Comparison of ENCODE assay signal across 10 mouse cellular contexts in the genomic region with DNA sequence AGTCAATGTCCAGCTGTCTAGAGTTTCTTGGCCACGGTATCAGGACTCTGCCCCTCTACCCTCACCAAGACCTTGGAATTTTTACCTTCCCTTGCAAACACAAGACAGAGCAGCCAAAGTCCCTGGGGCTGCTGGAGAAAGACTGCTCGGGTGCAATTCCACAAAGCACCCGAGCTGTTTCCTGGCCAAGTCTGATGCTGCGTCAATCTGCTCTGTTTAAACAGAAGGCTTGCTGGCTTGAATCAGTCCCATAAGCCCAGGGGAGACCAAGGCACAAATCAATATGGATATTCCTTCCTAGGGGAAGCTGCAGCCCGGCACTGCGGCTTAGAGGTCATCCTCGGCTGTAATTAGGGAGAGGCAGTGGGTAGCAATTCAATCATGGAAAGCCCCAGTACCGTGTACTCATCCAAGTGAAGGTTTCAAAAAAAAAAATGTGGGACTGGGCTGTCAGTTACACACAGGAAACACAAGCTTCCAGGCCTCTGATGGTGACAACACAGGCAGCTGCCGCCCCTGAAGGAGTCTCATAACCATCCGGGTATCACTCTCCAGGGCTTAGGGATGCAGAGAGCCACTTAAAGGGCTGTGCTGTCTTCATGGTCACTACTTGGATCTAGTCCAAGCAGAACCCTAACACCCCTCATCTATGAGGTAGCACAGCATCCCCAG. TPM values are rescaled to one million over a fixed set of nuclear protein-coding genes. Genes with fewer than 3 reads are reported as not detected.
A peak's percentile ranks its signal among the peaks of the same experiment; 100 is the strongest.
DNase-seq lines count a peak whose midpoint lies in the region; ATAC-seq and TF ChIP-seq lines count a peak whose summit lies in the region.
"Had no signal": no experiment of that assay in that cellular context is flagged by ENCODE, and none has a peak within 500 bp of the region (broad histone marks: within the 10 kb centered on the region; RNA-seq: fewer than 3 reads in every experiment).

No protein-coding gene starts in this region.

- no peaks in the 10 kb centered on the region; the same call in 1 of the 2 replicates for H3K4me1 ChIP-seq in embryonic facial prominence, embryonic 14.5 days (ENCODE audit: control insufficient read depth, insufficient read depth, low read length)
- peaks cover 65% of the 10 kb centered on the region for H3K4me1 ChIP-seq in embryonic facial prominence, embryonic 10.5 days
- H3K4me1 ChIP-seq in forebrain, embryonic 16.5 days (replicated peaks; ENCODE audit: control insufficient read depth, insufficient read depth, low read length), result peaks cover 58% of the 10 kb centered on the region
- no peaks in the 10 kb centered on the region for H3K4me1 ChIP-seq in liver, postnatal 0 days (ENCODE audit: insufficient read depth)
- H3K4me1 ChIP-seq in intestine, embryonic 15.5 days (replicated peaks), result 0 out of 2 replicates have a peak, but pooled peaks cover 2% of the 10 kb centered on the region

- peaks cover 14% of the 10 kb centered on the region; the same call in 1 of the 2 replicates for H3K36me3 ChIP-seq in embryonic facial prominence, embryonic 14.5 days (ENCODE audit: control insufficient read depth, insufficient read depth, low read length)
- H3K36me3 ChIP-seq in embryonic facial prominence, embryonic 10.5 days (replicated peaks), result peaks cover 90% of the 10 kb centered on the region
- H3K36me3 ChIP-seq in forebrain, embryonic 16.5 days (ENCODE audit: control insufficient read depth, insufficient read depth), result no peaks in the 10 kb centered on the region
- H3K36me3 ChIP-seq in liver, postnatal 0 days (replicated peaks; ENCODE audit: insufficient read depth, low read length), result no peaks in the 10 kb centered on the region
- H3K36me3 ChIP-seq in intestine, embryonic 15.5 days, result peaks cover 5% of the 10 kb centered on the region; the same call in 1 of the 2 replicates

- H3K9me3 ChIP-seq in embryonic facial prominence, embryonic 14.5 days (ENCODE audit: control insufficient read depth, low read length), result no peaks in the 10 kb centered on the region
- H3K9me3 ChIP-seq in embryonic facial prominence, embryonic 10.5 days, result no peaks in the 10 kb centered on the region
- no peaks in the 10 kb centered on the region for H3K9me3 ChIP-seq in forebrain, embryonic 16.5 days (ENCODE audit: control insufficient read depth, low read length)
- no peaks in the 10 kb centered on the region for H3K9me3 ChIP-seq in liver, postnatal 0 days (ENCODE audit: low read length)
- no peaks in the 10 kb centered on the region for H3K9me3 ChIP-seq in intestine, embryonic 15.5 days
- H3K9me3 ChIP-seq: limb, embryonic 13.5 days had no signal

- H3K27me3 ChIP-seq in embryonic facial prominence, embryonic 14.5 days (replicated peaks; ENCODE audit: control insufficient read depth, insufficient read depth, low read length), result no peaks in the 10 kb centered on the region
- H3K27me3 ChIP-seq in embryonic facial prominence, embryonic 10.5 days (replicated peaks; ENCODE audit: low read depth, poor library complexity, severe bottlenecking), result no peaks in the 10 kb centered on the region
- H3K27me3 ChIP-seq in forebrain, embryonic 16.5 days (replicated peaks; ENCODE audit: control insufficient read depth, insufficient read depth, low read length), result no peaks in the 10 kb centered on the region
- no peaks in the 10 kb centered on the region for H3K27me3 ChIP-seq in liver, postnatal 0 days (ENCODE audit: insufficient read depth, low read length)
- no peaks in the 10 kb centered on the region for H3K27me3 ChIP-seq in intestine, embryonic 15.5 days (replicated peaks)
- H3K27me3 ChIP-seq: limb, embryonic 13.5 days had no signal

- DNase-seq in embryonic facial prominence, embryonic 14.5 days (ENCODE audit: low spot score), result peak; percentile 32
- no peak for DNase-seq in embryonic facial prominence, embryonic 10.5 days (ENCODE audit: low spot score)
- peak; percentile 86 for DNase-seq in brain, embryonic 14.5 days (ENCODE audit: low read depth)
- peak; percentile 47 to 56 for DNase-seq in layer of hippocampus, postnatal 36 days
- no peak for DNase-seq in liver, postnatal 0 days
- no peak for DNase-seq in Muller cell, postnatal 12 days (ENCODE audit: inconsistent ontology term)
- DNase-seq: lung, postnatal 14 days had no signal

- no peak overlapping the region for H3K9ac ChIP-seq in embryonic facial prominence, embryonic 14.5 days (ENCODE audit: low read depth, low read length)
- H3K9ac ChIP-seq in forebrain, embryonic 16.5 days (replicated peaks; ENCODE audit: low read depth, low read length), result no peak overlapping the region
- H3K9ac ChIP-seq in liver, postnatal 0 days (replicated peaks), result no peak overlapping the region
- H3K9ac ChIP-seq in intestine, embryonic 15.5 days, result no peak overlapping the region
- H3K9ac ChIP-seq: limb, embryonic 13.5 days had no signal

- no peak overlapping the region for H3K4me2 ChIP-seq in embryonic facial prominence, embryonic 14.5 days (ENCODE audit: low read depth, low read length)
- peak overlapping the region; percentile 14; the same call in 1 of the 2 replicates for H3K4me2 ChIP-seq in forebrain, embryonic 16.5 days (ENCODE audit: low read length)
- H3K4me2 ChIP-seq in liver, postnatal 0 days (ENCODE audit: low read depth, low read length), result no peak overlapping the region
- H3K4me2 ChIP-seq in intestine, embryonic 15.5 days (replicated peaks), result no peak overlapping the region
- H3K4me2 ChIP-seq: limb, embryonic 13.5 days had no signal

- H3K27ac ChIP-seq in embryonic facial prominence, embryonic 14.5 days (replicated peaks; ENCODE audit: low read depth, low read length), result no peak overlapping the region
- no peak overlapping the region for H3K27ac ChIP-seq in embryonic facial prominence, embryonic 10.5 days (replicated peaks)
- H3K27ac ChIP-seq in forebrain, embryonic 16.5 days (ENCODE audit: low read length), result peak overlapping the region; percentile 84
- no peak overlapping the region for H3K27ac ChIP-seq in liver, postnatal 0 days (ENCODE audit: low read depth)
- no peak overlapping the region for H3K27ac ChIP-seq in intestine, embryonic 15.5 days
- H3K27ac ChIP-seq: limb, embryonic 13.5 days had no signal

- TF ChIP-seq POLR2A in brain, embryonic 14.5 days (IDR thresholded peaks at IDR 0.05; ENCODE audit: borderline replicate concordance, extremely low read depth, insufficient read depth, insufficient read length, poor library complexity, severe bottlenecking), result no peak

- 56% methylated on average over 10 of the region's 10 CpGs for WGBS in embryonic facial prominence, embryonic 14.5 days
- WGBS in embryonic facial prominence, embryonic 10.5 days, result 75% methylated on average over 10 of the region's 10 CpGs
- 32% methylated on average over 10 of the region's 10 CpGs for WGBS in forebrain, embryonic 16.5 days
- WGBS in liver, postnatal 0 days (ENCODE audit: insufficient replicate concordance), result 67% methylated on average over 10 of the region's 10 CpGs
- 66% methylated on average over 10 of the region's 10 CpGs for WGBS in intestine, embryonic 15.5 days

- no peak overlapping the region for H3K4me3 ChIP-seq in embryonic facial prominence, embryonic 14.5 days (ENCODE audit: low read depth, low read length)
- H3K4me3 ChIP-seq in embryonic facial prominence, embryonic 10.5 days, result no peak overlapping the region
- no peak overlapping the region for H3K4me3 ChIP-seq in forebrain, embryonic 16.5 days (replicated peaks; ENCODE audit: low read length)
- no peak overlapping the region for H3K4me3 ChIP-seq in liver, postnatal 0 days (ENCODE audit: low read depth, low read length)
- H3K4me3 ChIP-seq in intestine, embryonic 15.5 days (replicated peaks), result no peak overlapping the region
- H3K4me3 ChIP-seq: limb, embryonic 13.5 days had no signal

- no peak for TF ChIP-seq CTCF in brain, embryonic 14.5 days (IDR thresholded peaks at IDR 0.05; ENCODE audit: borderline replicate concordance, extremely low read depth, insufficient read depth, insufficient read length)
- no peak for TF ChIP-seq CTCF in liver, postnatal 0 days (IDR thresholded peaks at IDR 0.05; ENCODE audit: low read depth)

- no peak for ATAC-seq in embryonic facial prominence, embryonic 14.5 days (ENCODE audit: low read depth)
- ATAC-seq in forebrain, embryonic 16.5 days, result peak; percentile 72
- no peak for ATAC-seq in liver, postnatal 0 days
- ATAC-seq in intestine, embryonic 15.5 days, result no peak

- TF ChIP-seq EP300 in liver, postnatal 0 days (IDR thresholded peaks at IDR 0.05; ENCODE audit: low read depth), result no peak

RNA-seq across cellular contexts. Expression of gene Fgfr2, which starts 48.6 kb away (rescaled TPM):
- polyA plus RNA-seq in embryonic facial prominence, embryonic 14.5 days (2014; fragmentation: Nextera tagmentation; extraction: Ambion mirVana), result 106 and 119 TPM in 2 replicates
- polyA plus RNA-seq in embryonic facial prominence, embryonic 10.5 days (2016; fragmentation: Nextera tagmentation; extraction: Ambion mirVana), result 74.3 and 77.5 TPM in 2 replicates
- 48.4 and 52.3 TPM in 2 replicates for polyA plus RNA-seq in brain, embryonic 14.5 days (2012; rRNA removed)
- 39.2 and 52.1 TPM in 2 replicates for polyA plus RNA-seq in forebrain, embryonic 16.5 days (2015; fragmentation: Nextera tagmentation; extraction: Ambion mirVana)
- total RNA-seq in layer of hippocampus, postnatal 36 days (2021), result 10 to 100 TPM; 45.4 to 47.9 TPM
- 11.2 TPM in 2 replicates for polyA plus RNA-seq in liver, postnatal 0 days (2015; fragmentation: Nextera tagmentation; extraction: Ambion mirVana)
- 61.9 and 67.0 TPM in 2 replicates for polyA plus RNA-seq in intestine, embryonic 15.5 days (2015; fragmentation: Nextera tagmentation; extraction: Ambion mirVana)

RNA-seq across cellular contexts. Expression of gene Ctbp2, which starts 49.6 kb away (rescaled TPM):
- 63.0 and 69.5 TPM in 2 replicates for polyA plus RNA-seq in embryonic facial prominence, embryonic 14.5 days (2014; fragmentation: Nextera tagmentation; extraction: Ambion mirVana)
- 117 and 121 TPM in 2 replicates for polyA plus RNA-seq in embryonic facial prominence, embryonic 10.5 days (2016; fragmentation: Nextera tagmentation; extraction: Ambion mirVana)
- 115 and 141 TPM in 2 replicates for polyA plus RNA-seq in brain, embryonic 14.5 days (2012; rRNA removed)
- polyA plus RNA-seq in forebrain, embryonic 16.5 days (2015; fragmentation: Nextera tagmentation; extraction: Ambion mirVana), result 74.6 and 85.2 TPM in 2 replicates
- total RNA-seq in layer of hippocampus, postnatal 36 days (2021), result 10 to 100 TPM; 50.2 to 57.2 TPM
- polyA plus RNA-seq in liver, postnatal 0 days (2015; fragmentation: Nextera tagmentation; extraction: Ambion mirVana), result 5.8 and 6.1 TPM in 2 replicates
- 85.3 and 85.5 TPM in 2 replicates for polyA plus RNA-seq in intestine, embryonic 15.5 days (2015; fragmentation: Nextera tagmentation; extraction: Ambion mirVana)

Comparison
In these comparisons a context has a peak if more than half of its experiments do, and no peak if none do; other contexts are left out.
1. DNase-seq: peak in embryonic facial prominence, embryonic 14.5 days (single experiment), brain, embryonic 14.5 days (single experiment) and layer of hippocampus, postnatal 36 days (2 of 2); none in embryonic facial prominence, embryonic 10.5 days (single experiment), liver, postnatal 0 days (single experiment) and Muller cell, postnatal 12 days (single experiment).